Mouse (Mus musculus) G1E (cell line): Measurements from ENCODE around the gene Amdhd1. TPM values are rescaled to one million over a fixed set of nuclear protein-coding genes. Genes with fewer than 3 reads are reported as not detected.

Source experiments
- ATAC-seq: 2 replicates; pipeline ENCODE4 v1.8.0; 2016; ENCODE audit warnings: mild to moderate bottlenecking; ENCODE audit not compliant: insufficient number of reproducible peaks, poor library complexity, low FRiP score, severe bottlenecking; ENCODE audit errors: extremely low read depth
- DNase-seq: peaks from one replicate; pipeline ENCODE4 v3.0.0; 2012; ENCODE audit warnings: low spot score
- H3K27me3 ChIP-seq: 2 replicates; pipeline ENCODE4 v1.6.1; 2012; ENCODE audit warnings: mild to moderate bottlenecking, low read length, inconsistent platforms; ENCODE audit not compliant: insufficient read depth
- H3K36me3 ChIP-seq: replicated peaks from 2 replicates; pipeline ENCODE3; 2012; ENCODE audit warnings: mild to moderate bottlenecking, inconsistent platforms
- H3K4me1 ChIP-seq: 2 replicates; pipeline ENCODE4 v1.6.1; 2012; ENCODE audit warnings: low read depth, low read length, inconsistent platforms, mixed read lengths; ENCODE audit not compliant: insufficient read depth
- H3K4me3 ChIP-seq: 2 replicates; pipeline ENCODE4 v1.5.1; 2012; ENCODE audit warnings: low read depth, mild to moderate bottlenecking, inconsistent platforms, low read length, moderate library complexity, mixed read lengths
- H3K9me3 ChIP-seq: replicated peaks from 2 replicates; pipeline ENCODE4 v1.6.1; 2012; ENCODE audit warnings: inconsistent platforms
- CTCF ChIP-seq: IDR thresholded peaks from 2 replicates; pipeline ENCODE4 v1.5.1; 2012; ENCODE audit warnings: low read depth, low read length, inconsistent platforms, mixed read lengths
- GATA1 ChIP-seq: IDR thresholded peaks from 2 replicates; pipeline ENCODE4 v1.6.1; 2012; ENCODE audit warnings: borderline replicate concordance, low read length, inconsistent platforms, mixed read lengths
- GATA2 ChIP-seq: IDR thresholded peaks from 2 replicates; pipeline ENCODE4 v1.6.1; 2012; ENCODE audit warnings: low read depth, low read length, inconsistent platforms, borderline replicate concordance
- POLR2AphosphoS5 ChIP-seq: IDR thresholded peaks from 2 replicates; pipeline ENCODE4 v1.6.1; 2012; ENCODE audit warnings: low read depth, low read length, inconsistent platforms; ENCODE audit not compliant: insufficient replicate concordance
- TAL1 ChIP-seq: conservative IDR thresholded peaks from 2 replicates; pipeline ENCODE4 v1.6.1; 2012; ENCODE audit warnings: low read depth, low read length, inconsistent platforms, mixed read lengths
- polyA plus RNA-seq: library from polyadenylated mRNA; stranded (reverse); fragments of >175 nt; gene quantifications from 2 replicates; pipeline ENCODE4 v1.2.3, GENCODE M21; 2012
- total RNA-seq, 2 experiments: library from RNA; stranded (forward) in 1 of 2; stranded (reverse) in 1 of 2; fragments of 200-1000 nt in 1 of 2; fragments of >200 nt in 1 of 2; fragmentation: Nextera tagmentation in 1 of 2; gene quantifications; 2 replicates each; pipeline ENCODE4 v1.2.3; 2014 to 2017

Gene Amdhd1
- total and polyA plus RNA-seq, 3 experiments: not detected

GRCm38 (mm10) chr10:93519756-93520155, 20.1 kb downstream of the Amdhd1 start:
- no peak for TF ChIP-seq GATA2
- no peaks in the 10 kb centered on the region for H3K36me3 ChIP-seq
- DNase-seq: no peak

GRCm38 (mm10) chr10:93519159-93519558, 20.7 kb downstream of the Amdhd1 start:
- DNase-seq (no peak), ATAC-seq (no peak)
- Histone ChIP-seq H3K9me3 (no peaks in the 10 kb centered on the region), H3K36me3 (no peaks in the 10 kb centered on the region), H3K4me3 (no peak overlapping the region), H3K27me3 (peaks cover 13% of the 10 kb centered on the region), H3K4me1 (peaks cover 3% of the 10 kb centered on the region; the same call in 1 of the 2 replicates)
- no peak for TF ChIP-seq TAL1
- no peak for TF ChIP-seq GATA2
- no peak for TF ChIP-seq GATA1
- no peak for TF ChIP-seq POLR2AphosphoS5
- no peak for TF ChIP-seq CTCF

More at GRCm38 (mm10) chr10:93519756-93520155, 20.1 kb downstream of the Amdhd1 start:
- peaks cover 3% of the 10 kb centered on the region; the same call in 1 of the 2 replicates for H3K4me1 ChIP-seq
- ATAC-seq: no peak
- H3K4me3 ChIP-seq: no peak overlapping the region
- H3K9me3 ChIP-seq: no peaks in the 10 kb centered on the region
- peaks cover 13% of the 10 kb centered on the region for H3K27me3 ChIP-seq

GRCm38 (mm10) chr10:93518620-93519019, 21.2 kb downstream of the Amdhd1 start:
- peaks cover 16% of the 10 kb centered on the region for H3K27me3 ChIP-seq
- TF ChIP-seq CTCF (no peak), GATA1 (no peak), POLR2AphosphoS5 (no peak), TAL1 (no peak), GATA2 (no peak)
- no peak for DNase-seq
- peaks cover 3% of the 10 kb centered on the region; the same call in 1 of the 2 replicates for H3K4me1 ChIP-seq
- no peak for ATAC-seq
- no peak overlapping the region for H3K4me3 ChIP-seq
- no peaks in the 10 kb centered on the region for H3K9me3 ChIP-seq
- no peaks in the 10 kb centered on the region for H3K36me3 ChIP-seq

- no peak for DNase-seq
- TF ChIP-seq GATA1 (no peak), GATA2 (no peak), TAL1 (no peak), POLR2AphosphoS5 (no peak)
- Histone ChIP-seq H3K36me3 (no peaks in the 10 kb centered on the region), H3K27me3 (peaks cover 16% of the 10 kb centered on the region), H3K4me3 (no peak overlapping the region), H3K9me3 (no peaks in the 10 kb centered on the region), H3K4me1 (peaks cover 3% of the 10 kb centered on the region; the same call in 1 of the 2 replicates)
- ATAC-seq: no peak
These were observed 21.6 kb downstream of the Amdhd1 start for GRCm38 (mm10) chr10:93518186-93518585.

- Histone ChIP-seq H3K4me3 (no peak overlapping the region), H3K9me3 (no peaks in the 10 kb centered on the region), H3K36me3 (no peaks in the 10 kb centered on the region), H3K4me1 (peaks cover 3% of the 10 kb centered on the region; the same call in 1 of the 2 replicates), H3K27me3 (peaks cover 19% of the 10 kb centered on the region)
- DNase-seq: no peak
- no peak for ATAC-seq
- TF ChIP-seq GATA1 (no peak), TAL1 (no peak), POLR2AphosphoS5 (no peak), GATA2 (no peak), CTCF (no peak)
These were observed 22.1 kb downstream of the Amdhd1 start for GRCm38 (mm10) chr10:93517754-93518153.

- Histone ChIP-seq H3K9me3 (no peaks in the 10 kb centered on the region), H3K4me1 (peaks cover 3% of the 10 kb centered on the region; the same call in 1 of the 2 replicates), H3K27me3 (peaks cover 22% of the 10 kb centered on the region), H3K4me3 (no peak overlapping the region), H3K36me3 (no peaks in the 10 kb centered on the region)
- ATAC-seq: no peak
- no peak for DNase-seq
- TF ChIP-seq CTCF (no peak), GATA1 (no peak), POLR2AphosphoS5 (no peak), TAL1 (no peak), GATA2 (no peak)
These were observed 23.9 kb downstream of the Amdhd1 start for GRCm38 (mm10) chr10:93515927-93516326.

GRCm38 (mm10) chr10:93515419-93515818, 24.4 kb downstream of the Amdhd1 start:
- DNase-seq (peak; percentile 11), ATAC-seq (no peak; the same call in 1 of the 2 replicates)
- Histone ChIP-seq H3K27me3 (peaks cover 22% of the 10 kb centered on the region), H3K9me3 (no peaks in the 10 kb centered on the region), H3K36me3 (no peaks in the 10 kb centered on the region), H3K4me3 (no peak overlapping the region), H3K4me1 (peaks cover 7% of the 10 kb centered on the region)
- TF ChIP-seq GATA1 (no peak), CTCF (no peak), TAL1 (no peak), GATA2 (no peak), POLR2AphosphoS5 (no peak)
